Mouse (Mus musculus) embryonic fibroblast, embryonic 13.5 days (primary cell): Measurements from ENCODE around the gene Fancf. TPM values are rescaled to one million over a fixed set of nuclear protein-coding genes. Genes with fewer than 3 reads are reported as not detected.

ENCODE experiments used
- H3K27ac ChIP-seq: 2 replicates; pipeline ENCODE4 v1.5.1; 2012; ENCODE audit warnings: low read length, control low read depth, inconsistent platforms; ENCODE audit not compliant: insufficient read depth
- H3K4me1 ChIP-seq: 2 replicates; pipeline ENCODE4 v1.6.1; 2011; ENCODE audit warnings: low read length; ENCODE audit not compliant: control insufficient read depth, insufficient read depth
- H3K4me3 ChIP-seq: 2 replicates; pipeline ENCODE4 v1.5.1; 2011; ENCODE audit warnings: mild to moderate bottlenecking, control low read depth, low read length; ENCODE audit not compliant: insufficient read depth
- CTCF ChIP-seq: IDR thresholded peaks from 2 replicates; pipeline ENCODE4 v1.5.1; 2011; ENCODE audit warnings: mild to moderate bottlenecking, control low read depth, low read length, moderate library complexity, borderline replicate concordance; ENCODE audit not compliant: insufficient read depth
- POLR2A ChIP-seq: IDR thresholded peaks from 2 replicates; pipeline ENCODE4 v1.6.1; 2011; ENCODE audit warnings: low read depth, mild to moderate bottlenecking, control low read depth, low read length, moderate library complexity
- polyA plus RNA-seq: library from polyadenylated mRNA; stranded (reverse); fragments of >200 nt; gene quantifications from 2 replicates; pipeline ENCODE4 v1.2.4, GENCODE M21; 2011; ENCODE audit warnings: low read depth; ENCODE audit not compliant: missing spikeins, insufficient read length

Gene Fancf
- polyA plus RNA-seq, 1 experiment = 15.9 TPM

- TF ChIP-seq POLR2A (no peak), CTCF (no peak)
- H3K4me3 ChIP-seq = no peak overlapping the region
- peak overlapping the region; percentile 74 for H3K27ac ChIP-seq
- peaks cover 9% of the 10 kb centered on the region for H3K4me1 ChIP-seq
These were observed 46.4 kb downstream of the Fancf start for GRCm38 (mm10) chr7:51815473-51816282.

Other genes starting within 250 kb of the Fancf start
- 0.27 and 0.53 TPM in 2 replicates for gene Slc17a6, start 240.3 kb downstream of the Fancf start, polyA plus RNA-seq
- 63.1 and 139 TPM in 2 replicates for gene Gas2, start 252 bp downstream of the Fancf start, polyA plus RNA-seq
- 5.1 and 5.2 TPM in 2 replicates for gene Svip, start 143.8 kb upstream of the Fancf start, polyA plus RNA-seq
- not detected in 2 replicates for gene 1700015G11Rik, start 153.5 kb upstream of the Fancf start, polyA plus RNA-seq